Mouse (Mus musculus) heart, postnatal 0 days (tissue): ENCODE measurements around the gene Cadps.

ENCODE experiments used
- CTCF ChIP-seq: IDR thresholded peaks from 2 replicates; pipeline ENCODE4 v1.5.1; 2016; ENCODE audit warnings: antibody characterized with exemption, control low read depth, low read depth
- EP300 ChIP-seq: IDR thresholded peaks from 2 replicates; pipeline ENCODE4 v1.6.1; 2016; ENCODE audit warnings: antibody characterized with exemption, low read depth

- no peak for TF ChIP-seq CTCF
- TF ChIP-seq EP300, result no peak
Measured at GRCm38 (mm10) chr14:12657351-12657750, 165.5 kb downstream of the Cadps start.
